ENCODE assay signal across 7 mouse cellular contexts in genomic region chr2:43816788-43817581, GRCm38 (mm10).
DNase-seq lines count a peak whose midpoint lies in the region; ATAC-seq and TF ChIP-seq lines count a peak whose summit lies in the region.

No protein-coding gene starts in this region.

- intact Hi-C loops in left cerebral cortex, adult 2 months (cut with DNase I) = no loop called here

- no peaks in the 10 kb centered on the region for H3K9me3 ChIP-seq in stomach, postnatal 0 days (ENCODE audit: control insufficient read depth, low read length)

- no peak for TF ChIP-seq EP300 in stomach, postnatal 0 days (optimal IDR thresholded peaks at IDR 0.05)

- H3K4me1 ChIP-seq in cerebellum, adult 2 months (ENCODE audit: control insufficient read depth, insufficient read depth, low read length) = peaks cover 6% of the 10 kb centered on the region; the same call in 1 of the 2 replicates
- H3K4me1 ChIP-seq in thymus, adult 2 months (replicated peaks; ENCODE audit: control insufficient read depth, insufficient read depth, low read length) = no peaks in the 10 kb centered on the region; the same call in 1 of the 2 replicates
- H3K4me1 ChIP-seq in stomach, postnatal 0 days (replicated peaks; ENCODE audit: control insufficient read depth, insufficient read depth) = no peaks in the 10 kb centered on the region

- no peak overlapping the region for H3K9ac ChIP-seq in stomach, postnatal 0 days (ENCODE audit: low read length)

- DNase-seq in brain, adult 2 months (ENCODE audit: low read depth, low spot score) = peak; percentile 72
- DNase-seq in cerebellum, adult 2 months = peak; percentile 76 to 80
- DNase-seq in gastrocnemius, postnatal 25 days = peak; percentile 14
- DNase-seq in left cerebral cortex, adult 2 months (ENCODE audit: extremely low spot score in 1 of 2, low spot score in 2 of 2) = peak; percentile 11 to 42
- no peak for DNase-seq in thymus, adult 2 months
- DNase-seq in lung, postnatal 4 days = no peak
- DNase-seq in stomach, postnatal 0 days (ENCODE audit: low spot score) = no peak

- no peak overlapping the region for H3K4me2 ChIP-seq in stomach, postnatal 0 days (replicated peaks; ENCODE audit: low read depth)

- 26% methylated on average over 8 of the region's 8 CpGs for WGBS in cerebellum, adult 2 months
- WGBS in thymus, adult 2 months = 95% methylated on average over 8 of the region's 8 CpGs
- WGBS in stomach, postnatal 0 days = 84% methylated on average over 8 of the region's 8 CpGs

- no peak for TF ChIP-seq POLR2A in cerebellum, adult 2 months (IDR thresholded peaks at IDR 0.05; ENCODE audit: borderline replicate concordance, insufficient read depth, low read length)
- TF ChIP-seq POLR2A in thymus, adult 2 months (IDR thresholded peaks at IDR 0.05; ENCODE audit: control insufficient read depth, extremely low read depth, insufficient read depth, low read length, poor library complexity) = no peak

- H3K27ac ChIP-seq in cerebellum, adult 2 months (ENCODE audit: insufficient read depth, low read length) = no peak overlapping the region
- H3K27ac ChIP-seq in left cerebral cortex, adult 2 months = no peak overlapping the region
- H3K27ac ChIP-seq in thymus, adult 2 months (ENCODE audit: control insufficient read depth, insufficient read depth, low read length) = no peak overlapping the region
- H3K27ac ChIP-seq in stomach, postnatal 0 days (replicated peaks) = no peak overlapping the region

- no peak overlapping the region for H3K4me3 ChIP-seq in cerebellum, adult 2 months (replicated peaks; ENCODE audit: insufficient read depth, low read depth, low read length)
- H3K4me3 ChIP-seq in left cerebral cortex, adult 2 months = no peak overlapping the region
- H3K4me3 ChIP-seq in thymus, adult 2 months (ENCODE audit: control insufficient read depth, insufficient read depth, low read length) = no peak overlapping the region
- no peak overlapping the region for H3K4me3 ChIP-seq in stomach, postnatal 0 days (ENCODE audit: low read depth, low read length)

- TF ChIP-seq CTCF in cerebellum, adult 2 months (IDR thresholded peaks at IDR 0.05; ENCODE audit: borderline replicate concordance, insufficient read depth, low read depth, low read length) = no peak
- no peak for TF ChIP-seq CTCF in left cerebral cortex, adult 2 months (IDR thresholded peaks at IDR 0.05)
- TF ChIP-seq CTCF in thymus, adult 2 months (IDR thresholded peaks at IDR 0.05; ENCODE audit: borderline replicate concordance, control insufficient read depth, extremely low read depth, insufficient read depth, low read length, poor library complexity) = no peak
- TF ChIP-seq CTCF in stomach, postnatal 0 days (IDR thresholded peaks at IDR 0.05; ENCODE audit: low read depth) = no peak

- H3K27me3 ChIP-seq in cerebellum, adult 2 months (ENCODE audit: control insufficient read depth, insufficient read depth, low read length) = no peaks in the 10 kb centered on the region
- H3K27me3 ChIP-seq in thymus, adult 2 months (ENCODE audit: control insufficient read depth, insufficient read depth, low read length) = no peaks in the 10 kb centered on the region
- no peaks in the 10 kb centered on the region for H3K27me3 ChIP-seq in stomach, postnatal 0 days (ENCODE audit: control insufficient read depth, insufficient read depth, low read length)

- no peak for ATAC-seq in stomach, postnatal 0 days (ENCODE audit: low FRiP score, low TSS enrichment)

- H3K36me3 ChIP-seq in thymus, adult 2 months (ENCODE audit: control insufficient read depth, insufficient read depth, low read length) = no peaks in the 10 kb centered on the region
- H3K36me3 ChIP-seq in stomach, postnatal 0 days (ENCODE audit: control insufficient read depth, insufficient read depth, low read length) = no peaks in the 10 kb centered on the region

Comparison
In these comparisons a context has a peak if more than half of its experiments do, and no peak if none do; other contexts are left out.
1. DNase-seq: peak in brain, adult 2 months (single experiment), cerebellum, adult 2 months (2 of 2), gastrocnemius, postnatal 25 days (single experiment) and left cerebral cortex, adult 2 months (2 of 2); none in thymus, adult 2 months (single experiment), lung, postnatal 4 days (0 of 2) and stomach, postnatal 0 days (single experiment).